Mouse (Mus musculus) regulatory T cell (primary cell): ENCODE results near the gene Btbd6.

Experiments
- in situ Hi-C: fragments of 300-600 bp; cut with MboI, MseI; formaldehyde crosslinking; loops from one replicate; pipeline ENCODE4 v1.15.1; 2025; ENCODE audit warnings: high pct_unique_total_duplicates

Gene Btbd6

GRCm38 (mm10) chr12:112952926-112953565, 23.2 kb upstream of the Btbd6 start:
- in situ Hi-C loops: no loop called here

GRCm38 (mm10) chr12:112955800-112956199, 20.5 kb upstream of the Btbd6 start:
- in situ Hi-C loops: no loop called here

- in situ Hi-C loops: no loop called here
Observed at GRCm38 (mm10) chr12:112958303-112958702, 18.0 kb upstream of the Btbd6 start.

- in situ Hi-C loops: no loop called here
Observed at GRCm38 (mm10) chr12:112959421-112959820, 16.9 kb upstream of the Btbd6 start.

- in situ Hi-C loops: no loop called here
Observed at GRCm38 (mm10) chr12:112961428-112961827, 14.9 kb upstream of the Btbd6 start.

- in situ Hi-C loops: no loop called here
Observed at GRCm38 (mm10) chr12:112961872-112962271, 14.4 kb upstream of the Btbd6 start.

GRCm38 (mm10) chr12:112965783-112966182, 10.5 kb upstream of the Btbd6 start:
- in situ Hi-C loops: no loop called here

- in situ Hi-C loops: no loop called here
Observed at GRCm38 (mm10) chr12:112968943-112969342, 7.3 kb upstream of the Btbd6 start.

- in situ Hi-C loops: no loop called here
Observed at GRCm38 (mm10) chr12:112969616-112970015, 6.7 kb upstream of the Btbd6 start.

GRCm38 (mm10) chr12:112974736-112975135, 1.5 kb upstream of the Btbd6 start:
- in situ Hi-C loops: no loop called here

GRCm38 (mm10) chr12:112977156-112977555, 874 bp downstream of the Btbd6 start:
- in situ Hi-C loops: no loop called here

- in situ Hi-C loops: no loop called here
Observed at GRCm38 (mm10) chr12:112982031-112982430, 5.7 kb downstream of the Btbd6 start.

- in situ Hi-C loops: no loop called here
Observed at GRCm38 (mm10) chr12:112985346-112985745, 9.1 kb downstream of the Btbd6 start.

GRCm38 (mm10) chr12:112987877-112988276, 11.6 kb downstream of the Btbd6 start:
- in situ Hi-C loops: no loop called here

- in situ Hi-C loops: no loop called here
Observed at GRCm38 (mm10) chr12:112990706-112991405, 14.6 kb downstream of the Btbd6 start.

GRCm38 (mm10) chr12:112991444-112991843, 15.2 kb downstream of the Btbd6 start:
- in situ Hi-C loops: no loop called here

- in situ Hi-C loops: no loop called here
Observed at GRCm38 (mm10) chr12:112994153-112994552, 17.9 kb downstream of the Btbd6 start.

GRCm38 (mm10) chr12:112999569-113000293, 23.4 kb downstream of the Btbd6 start:
- in situ Hi-C loops: loop anchor here (10.0 kb wide), 1 partner anchor 75 kb away; the partner anchor contains the start of gene Tex22

- in situ Hi-C loops: loop anchor here (10.0 kb wide), 1 partner anchor 74 kb away; the partner anchor contains the start of gene Tex22
Observed at GRCm38 (mm10) chr12:113000294-113001132, 24.2 kb downstream of the Btbd6 start, which contains the start of gene Brf1. TSS of gene Brf1 (minus strand) at chr12:113000704.

- in situ Hi-C loops: loop anchor here (10.0 kb wide), 1 partner anchor 74 kb away; the partner anchor contains the start of gene Tex22
Observed at GRCm38 (mm10) chr12:113001133-113001474, 24.8 kb downstream of the Btbd6 start.

GRCm38 (mm10) chr12:113002667-113003066, 26.4 kb downstream of the Btbd6 start:
- in situ Hi-C loops: loop anchor here (10.0 kb wide), 1 partner anchor 72 kb away; the partner anchor contains the start of gene Tex22
